Mouse (Mus musculus): ENCODE measurements around the gene Sh3tc1.

The Sh3tc1 gene

GRCm38 (mm10) chr5:35721933-35722332 is 17.9 kb downstream of the Sh3tc1 start:
- DNase-seq (ENCODE audit: low spot score in 2 of 2): no peak

- DNase-seq (ENCODE audit: low spot score in 2 of 2): no peak
These were observed 19.9 kb downstream of the Sh3tc1 start for GRCm38 (mm10) chr5:35719880-35720279.

- no peak for DNase-seq (ENCODE audit: low spot score in 2 of 2)
These were observed 20.4 kb downstream of the Sh3tc1 start for GRCm38 (mm10) chr5:35719343-35719742.

GRCm38 (mm10) chr5:35718817-35719216 is 21.0 kb downstream of the Sh3tc1 start:
- DNase-seq (ENCODE audit: low spot score in 2 of 2): no peak

- DNase-seq (ENCODE audit: low spot score in 2 of 2): peak in 1 of 2 experiments; percentile 46
These were observed 21.8 kb downstream of the Sh3tc1 start for GRCm38 (mm10) chr5:35717946-35718345.

- DNase-seq (ENCODE audit: low spot score in 2 of 2): no peak
These were observed 22.3 kb downstream of the Sh3tc1 start for GRCm38 (mm10) chr5:35717455-35717854.

- DNase-seq (ENCODE audit: low spot score in 2 of 2): peak; percentile 64 to 76
These were observed 26.0 kb downstream of the Sh3tc1 start for GRCm38 (mm10) chr5:35713649-35714354.

- no peak for DNase-seq (ENCODE audit: low spot score in 2 of 2)
These were observed 27.3 kb downstream of the Sh3tc1 start for GRCm38 (mm10) chr5:35712517-35712916.

- DNase-seq (ENCODE audit: low spot score in 2 of 2): no peak
These were observed 28.9 kb downstream of the Sh3tc1 start for GRCm38 (mm10) chr5:35710931-35711330.

GRCm38 (mm10) chr5:35710481-35710880 is 29.3 kb downstream of the Sh3tc1 start:
- no peak for DNase-seq (ENCODE audit: low spot score in 2 of 2)

- no peak for DNase-seq (ENCODE audit: low spot score in 2 of 2)
These were observed 34.4 kb downstream of the Sh3tc1 start for GRCm38 (mm10) chr5:35705411-35705810.

GRCm38 (mm10) chr5:35703814-35704213 is 36.0 kb downstream of the Sh3tc1 start:
- DNase-seq (ENCODE audit: low spot score in 2 of 2): no peak

- no peak for DNase-seq (ENCODE audit: low spot score in 2 of 2)
These were observed 36.6 kb downstream of the Sh3tc1 start for GRCm38 (mm10) chr5:35703183-35703582.

GRCm38 (mm10) chr5:35702582-35703140 is 37.1 kb downstream of the Sh3tc1 start:
- no peak for DNase-seq (ENCODE audit: low spot score in 2 of 2)

- DNase-seq (ENCODE audit: low spot score in 2 of 2): peak; percentile 43 to 73
These were observed 38.7 kb downstream of the Sh3tc1 start for GRCm38 (mm10) chr5:35701042-35701441.

- DNase-seq (ENCODE audit: low spot score in 2 of 2): no peak
These were observed 44.0 kb downstream of the Sh3tc1 start for GRCm38 (mm10) chr5:35695815-35696214.

- no peak for DNase-seq (ENCODE audit: low spot score in 2 of 2)
These were observed 46.1 kb downstream of the Sh3tc1 start for GRCm38 (mm10) chr5:35693638-35694037.

GRCm38 (mm10) chr5:35691246-35691645 is 48.5 kb downstream of the Sh3tc1 start:
- DNase-seq (ENCODE audit: low spot score in 2 of 2): no peak

GRCm38 (mm10) chr5:35690485-35691165 is 49.2 kb downstream of the Sh3tc1 start:
- DNase-seq (ENCODE audit: low spot score in 2 of 2): peak in 1 of 2 experiments; percentile 28

GRCm38 (mm10) chr5:35689374-35689773 is 50.4 kb downstream of the Sh3tc1 start:
- DNase-seq (ENCODE audit: low spot score in 2 of 2): no peak

GRCm38 (mm10) chr5:35688851-35689250 is 50.9 kb downstream of the Sh3tc1 start:
- DNase-seq (ENCODE audit: low spot score in 2 of 2): no peak

GRCm38 (mm10) chr5:35687098-35687497 is 52.7 kb downstream of the Sh3tc1 start:
- no peak for DNase-seq (ENCODE audit: low spot score in 2 of 2)

GRCm38 (mm10) chr5:35686336-35686735 is 53.5 kb downstream of the Sh3tc1 start:
- no peak for DNase-seq (ENCODE audit: low spot score in 2 of 2)
